Mouse (Mus musculus) embryonic facial prominence, embryonic 12.5 days (tissue): ENCODE data around the gene Zfp385b. TPM values are rescaled to one million over a fixed set of nuclear protein-coding genes. Genes with fewer than 3 reads are reported as not detected.

Experiments used
- ATAC-seq: fragments of 200-750 bp; cut with Nextera tagmentation; 2 replicates; pipeline ENCODE4 v1.8.0; 2017; ENCODE audit not compliant: insufficient number of reproducible peaks, insufficient read depth, low FRiP score, low TSS enrichment
- H3K27ac ChIP-seq: fragments of 300-500 bp; sonication (generic); 2 replicates; pipeline ENCODE4 v1.5.1; 2016; ENCODE audit warnings: mild to moderate bottlenecking
- H3K27me3 ChIP-seq: fragments of 300-500 bp; sonication (generic); 2 replicates; pipeline ENCODE4 v1.6.1; 2016; ENCODE audit warnings: mild to moderate bottlenecking, moderate library complexity
- H3K36me3 ChIP-seq: fragments of 300-500 bp; sonication (generic); 2 replicates; pipeline ENCODE4 v1.6.1; 2016; ENCODE audit warnings: mild to moderate bottlenecking
- H3K4me1 ChIP-seq: fragments of 300-500 bp; sonication (generic); 2 replicates; pipeline ENCODE4 v1.6.1; 2016
- H3K4me2 ChIP-seq: fragments of 300-500 bp; sonication (generic); replicated peaks from 2 replicates; pipeline ENCODE4 v1.6.1; 2016; ENCODE audit warnings: mild to moderate bottlenecking, moderate library complexity
- H3K4me3 ChIP-seq: fragments of 300-500 bp; sonication (generic); 2 replicates; pipeline ENCODE4 v1.5.1; 2016; ENCODE audit warnings: mild to moderate bottlenecking
- H3K9ac ChIP-seq: fragments of 300-500 bp; sonication (generic); 2 replicates; pipeline ENCODE4 v1.6.1; 2016; ENCODE audit warnings: mild to moderate bottlenecking, moderate library complexity
- H3K9me3 ChIP-seq: fragments of 300-500 bp; sonication (generic); 2 replicates; pipeline ENCODE4 v1.6.1; 2016; ENCODE audit warnings: mild to moderate bottlenecking, moderate library complexity
- WGBS: fragments of 180-500 bp; shearing (Covaris S2); methylation state at CpG from one replicate; pipeline ENCODE4 v1.1.7; 2016; 5-methylcytosine and 5-hydroxymethylcytosine counted together
- polyA plus RNA-seq: library from polyadenylated mRNA; unstranded; fragments of >200 nt; fragmentation: Nextera tagmentation; extraction: Ambion mirVana; gene quantifications from 2 replicates; pipeline ENCODE4 v1.2.1, GENCODE M21; 2016

Zfp385b gene
- polyA plus RNA-seq, 1 experiment from 2014 or later = 3.6 TPM

- ATAC-seq = no peak
- Histone ChIP-seq H3K4me1 (no peaks in the 10 kb centered on the region), H3K36me3 (no peaks in the 10 kb centered on the region), H3K4me3 (no peak overlapping the region), H3K9me3 (peaks cover 6% of the 10 kb centered on the region; the same call in 1 of the 2 replicates), H3K27me3 (no peaks in the 10 kb centered on the region), H3K27ac (no peak overlapping the region), H3K4me2 (no peak overlapping the region), H3K9ac (no peak overlapping the region)
- WGBS = 73% methylated on average over 1 of the region's 1 CpGs
Measured at GRCm38 (mm10) chr2:77583586-77583985, 235.9 kb downstream of the Zfp385b start.

GRCm38 (mm10) chr2:77576571-77576970 lies 242.9 kb downstream of the Zfp385b start:
- no peaks in the 10 kb centered on the region for H3K4me1 ChIP-seq

DNA sequence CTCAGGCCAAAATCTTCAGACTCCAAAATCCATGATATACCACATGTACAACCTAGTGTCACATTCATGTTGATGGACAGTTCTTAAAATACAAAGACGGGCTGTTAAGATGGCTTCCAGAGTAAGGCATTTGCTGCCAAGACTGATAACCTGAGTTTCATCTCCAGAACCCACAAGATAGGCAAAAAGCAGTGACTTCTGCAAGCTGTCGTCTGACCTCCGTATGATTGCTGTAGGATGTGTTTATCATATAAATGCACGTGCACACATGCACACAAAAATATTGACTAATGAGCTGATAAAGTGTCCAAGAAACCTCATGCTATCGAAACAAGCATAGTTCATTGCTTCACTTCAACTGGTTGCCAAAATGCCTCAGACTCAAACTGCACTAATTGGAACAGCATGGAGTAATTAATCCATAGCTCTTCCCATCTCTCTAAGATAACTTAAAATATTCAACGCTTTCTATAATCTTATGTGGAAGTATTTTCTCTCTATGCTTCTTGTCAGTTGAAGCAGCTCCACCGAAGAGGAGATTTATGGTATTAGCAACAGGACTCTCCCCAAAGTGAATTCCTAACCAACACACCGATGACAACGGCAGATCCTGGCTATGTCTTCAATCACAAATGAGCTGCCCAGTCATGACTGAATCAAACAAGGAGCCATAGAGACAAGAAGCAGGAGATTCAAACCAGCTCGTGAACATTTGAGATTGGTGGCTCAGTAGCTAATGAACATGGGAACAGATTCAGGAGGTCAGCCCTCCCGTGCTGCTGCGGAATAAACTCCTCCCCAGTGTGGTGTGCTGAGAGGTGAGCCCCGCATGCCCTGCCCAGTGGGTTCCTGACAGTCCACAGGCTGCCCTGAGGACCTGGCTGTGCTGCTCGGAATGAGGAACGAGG lies 251.7 kb downstream of the Zfp385b start:
- no peak for ATAC-seq
- Histone ChIP-seq H3K27ac (no peak overlapping the region), H3K4me3 (no peak overlapping the region), H3K4me2 (no peak overlapping the region), H3K9ac (no peak overlapping the region), H3K36me3 (no peaks in the 10 kb centered on the region), H3K9me3 (no peaks in the 10 kb centered on the region), H3K4me1 (no peaks in the 10 kb centered on the region), H3K27me3 (no peaks in the 10 kb centered on the region)
- 75% methylated on average over 15 of the region's 15 CpGs for WGBS

More at GRCm38 (mm10) chr2:77576571-77576970, 242.9 kb downstream of the Zfp385b start:
- Histone ChIP-seq H3K27me3 (no peaks in the 10 kb centered on the region), H3K4me3 (no peak overlapping the region), H3K9me3 (no peaks in the 10 kb centered on the region), H3K4me2 (no peak overlapping the region), H3K27ac (no peak overlapping the region), H3K36me3 (no peaks in the 10 kb centered on the region), H3K9ac (no peak overlapping the region)
- WGBS = 85% methylated on average over 1 of the region's 1 CpGs
- ATAC-seq = no peak

- ATAC-seq = no peak
- no peaks in the 10 kb centered on the region for H3K4me1 ChIP-seq
- no peak overlapping the region for H3K9ac ChIP-seq
- H3K27me3 ChIP-seq = no peaks in the 10 kb centered on the region
- H3K4me3 ChIP-seq = no peak overlapping the region
- WGBS = 48% methylated on average over 1 of the region's 1 CpGs
- H3K36me3 ChIP-seq = no peaks in the 10 kb centered on the region
- no peak overlapping the region for H3K27ac ChIP-seq
- no peak overlapping the region for H3K4me2 ChIP-seq
- no peaks in the 10 kb centered on the region for H3K9me3 ChIP-seq
Measured at GRCm38 (mm10) chr2:77563706-77564105, 255.7 kb downstream of the Zfp385b start.

- no peak overlapping the region for H3K9ac ChIP-seq
- no peaks in the 10 kb centered on the region for H3K36me3 ChIP-seq
- 93% methylated on average over 5 of the region's 5 CpGs for WGBS
- H3K4me1 ChIP-seq = no peaks in the 10 kb centered on the region
- H3K4me2 ChIP-seq = no peak overlapping the region
- no peak overlapping the region for H3K27ac ChIP-seq
- ATAC-seq = no peak
- no peak overlapping the region for H3K4me3 ChIP-seq
- no peaks in the 10 kb centered on the region for H3K9me3 ChIP-seq
- no peaks in the 10 kb centered on the region for H3K27me3 ChIP-seq
Measured at GRCm38 (mm10) chr2:77561941-77562340, 257.5 kb downstream of the Zfp385b start.

GRCm38 (mm10) chr2:77556938-77557337 lies 262.5 kb downstream of the Zfp385b start:
- WGBS = 85% methylated on average over 4 of the region's 4 CpGs
- H3K4me1 ChIP-seq = no peaks in the 10 kb centered on the region
- no peaks in the 10 kb centered on the region for H3K27me3 ChIP-seq
- no peak overlapping the region for H3K4me2 ChIP-seq
- ATAC-seq = no peak
- no peak overlapping the region for H3K27ac ChIP-seq
- H3K36me3 ChIP-seq = no peaks in the 10 kb centered on the region
- H3K9me3 ChIP-seq = no peaks in the 10 kb centered on the region
- H3K9ac ChIP-seq = no peak overlapping the region
- no peak overlapping the region for H3K4me3 ChIP-seq

DNA sequence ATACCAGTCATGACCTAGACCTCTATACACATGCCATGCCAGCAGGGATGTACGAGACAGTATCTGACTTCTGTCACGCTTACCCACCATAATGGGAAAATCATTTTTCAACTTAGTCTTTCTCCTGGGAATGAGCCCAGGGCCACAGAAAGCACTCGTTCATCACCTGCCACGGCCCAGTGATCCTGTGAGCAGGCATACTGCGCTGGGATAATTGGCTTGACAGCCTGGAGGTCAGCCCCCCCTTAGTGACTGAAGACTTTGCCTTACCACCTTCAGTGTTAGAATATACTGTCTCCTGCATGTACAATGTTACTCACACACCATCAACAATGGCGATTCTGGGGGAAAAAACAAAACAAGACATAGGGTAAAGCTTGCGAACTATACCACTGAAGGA lies 263.5 kb downstream of the Zfp385b start:
- Histone ChIP-seq H3K4me1 (no peaks in the 10 kb centered on the region), H3K9ac (no peak overlapping the region), H3K9me3 (no peaks in the 10 kb centered on the region), H3K36me3 (no peaks in the 10 kb centered on the region), H3K27me3 (no peaks in the 10 kb centered on the region), H3K4me2 (no peak overlapping the region), H3K27ac (no peak overlapping the region), H3K4me3 (no peak overlapping the region)
- WGBS = 70% methylated on average over 7 of the region's 7 CpGs
- no peak for ATAC-seq

- Histone ChIP-seq H3K9ac (no peak overlapping the region), H3K27ac (no peak overlapping the region), H3K36me3 (no peaks in the 10 kb centered on the region), H3K27me3 (no peaks in the 10 kb centered on the region), H3K4me3 (no peak overlapping the region), H3K9me3 (no peaks in the 10 kb centered on the region), H3K4me1 (no peaks in the 10 kb centered on the region), H3K4me2 (no peak overlapping the region)
- WGBS = 51% methylated on average over 8 of the region's 8 CpGs
- no peak for ATAC-seq
Measured at GRCm38 (mm10) chr2:77552675-77553074, 266.8 kb downstream of the Zfp385b start.

GRCm38 (mm10) chr2:77543388-77543787 lies 276.1 kb downstream of the Zfp385b start:
- Histone ChIP-seq H3K36me3 (no peaks in the 10 kb centered on the region), H3K4me3 (no peak overlapping the region), H3K9me3 (no peaks in the 10 kb centered on the region), H3K4me2 (no peak overlapping the region), H3K27me3 (no peaks in the 10 kb centered on the region), H3K4me1 (0 out of 2 replicates have a peak, but pooled peaks cover 4% of the 10 kb centered on the region), H3K9ac (no peak overlapping the region), H3K27ac (no peak overlapping the region)
- ATAC-seq = no peak
- 23% methylated on average over 1 of the region's 1 CpGs for WGBS

DNA sequence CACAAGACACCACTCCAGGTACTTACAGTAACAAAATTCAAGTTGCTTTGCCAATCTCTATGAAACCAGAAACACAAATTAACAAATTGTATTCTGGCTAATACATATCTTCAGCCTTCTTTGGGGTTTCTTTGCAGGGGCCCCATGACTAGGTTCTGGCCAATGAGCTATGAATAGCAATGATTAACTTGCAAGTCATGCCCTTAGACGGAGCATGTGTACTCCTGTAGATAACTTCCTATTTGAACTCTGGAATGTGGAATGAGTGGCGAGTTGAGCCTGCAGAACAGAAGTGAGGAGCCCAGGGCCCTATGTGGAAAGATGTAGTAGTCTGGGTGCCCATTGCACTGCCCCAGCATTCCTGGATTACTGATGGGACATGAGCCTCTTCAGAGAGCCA lies 276.8 kb downstream of the Zfp385b start:
- Histone ChIP-seq H3K27ac (no peak overlapping the region), H3K9ac (no peak overlapping the region), H3K27me3 (no peaks in the 10 kb centered on the region), H3K4me3 (no peak overlapping the region), H3K4me2 (no peak overlapping the region), H3K36me3 (no peaks in the 10 kb centered on the region), H3K4me1 (0 out of 2 replicates have a peak, but pooled peaks cover 4% of the 10 kb centered on the region), H3K9me3 (no peaks in the 10 kb centered on the region)
- 38% methylated on average over 2 of the region's 2 CpGs for WGBS
- no peak for ATAC-seq

- Histone ChIP-seq H3K36me3 (no peaks in the 10 kb centered on the region), H3K27me3 (no peaks in the 10 kb centered on the region), H3K4me3 (no peak overlapping the region), H3K4me1 (0 out of 2 replicates have a peak, but pooled peaks cover 4% of the 10 kb centered on the region), H3K4me2 (no peak overlapping the region), H3K27ac (no peak overlapping the region), H3K9ac (no peak overlapping the region), H3K9me3 (no peaks in the 10 kb centered on the region)
- 92% methylated on average over 4 of the region's 4 CpGs for WGBS
- no peak for ATAC-seq
Measured at GRCm38 (mm10) chr2:77541681-77542080, 277.8 kb downstream of the Zfp385b start.

DNA sequence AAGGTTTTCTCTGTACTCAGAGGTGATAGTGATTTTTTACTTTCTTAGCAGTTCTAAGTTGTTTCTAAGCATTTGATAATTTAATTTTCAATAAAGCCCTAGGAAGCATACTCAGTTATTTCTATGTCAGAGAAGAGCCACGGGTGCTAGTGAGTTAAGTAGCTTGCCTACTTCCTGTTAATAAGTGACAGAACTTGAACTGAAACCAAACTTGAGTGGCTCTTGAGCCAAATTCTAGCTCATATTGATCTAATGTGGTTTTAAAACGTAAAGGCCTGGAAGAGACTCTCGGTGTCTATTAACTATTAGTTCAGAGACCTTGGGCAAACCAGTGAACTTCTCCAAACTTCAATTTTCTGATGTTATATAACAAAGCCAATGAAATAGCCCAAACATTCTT lies 278.6 kb downstream of the Zfp385b start:
- no peak overlapping the region for H3K9ac ChIP-seq
- 81% methylated on average over 3 of the region's 3 CpGs for WGBS
- H3K4me2 ChIP-seq = no peak overlapping the region
- H3K9me3 ChIP-seq = no peaks in the 10 kb centered on the region
- no peak for ATAC-seq
- no peak overlapping the region for H3K27ac ChIP-seq
- H3K36me3 ChIP-seq = no peaks in the 10 kb centered on the region
- H3K27me3 ChIP-seq = no peaks in the 10 kb centered on the region
- no peak overlapping the region for H3K4me3 ChIP-seq
- 0 out of 2 replicates have a peak, but pooled peaks cover 4% of the 10 kb centered on the region for H3K4me1 ChIP-seq
